Mouse (Mus musculus) embryonic fibroblast, embryonic 13.5 days (primary cell): ENCODE measurements around the gene Rab11a.

ENCODE experiments used
- CTCF ChIP-seq: IDR thresholded peaks from 2 replicates; pipeline ENCODE4 v1.5.1; 2011; ENCODE audit warnings: mild to moderate bottlenecking, control low read depth, low read length, moderate library complexity, borderline replicate concordance; ENCODE audit not compliant: insufficient read depth
- POLR2A ChIP-seq: IDR thresholded peaks from 2 replicates; pipeline ENCODE4 v1.6.1; 2011; ENCODE audit warnings: low read depth, mild to moderate bottlenecking, control low read depth, low read length, moderate library complexity

DNA sequence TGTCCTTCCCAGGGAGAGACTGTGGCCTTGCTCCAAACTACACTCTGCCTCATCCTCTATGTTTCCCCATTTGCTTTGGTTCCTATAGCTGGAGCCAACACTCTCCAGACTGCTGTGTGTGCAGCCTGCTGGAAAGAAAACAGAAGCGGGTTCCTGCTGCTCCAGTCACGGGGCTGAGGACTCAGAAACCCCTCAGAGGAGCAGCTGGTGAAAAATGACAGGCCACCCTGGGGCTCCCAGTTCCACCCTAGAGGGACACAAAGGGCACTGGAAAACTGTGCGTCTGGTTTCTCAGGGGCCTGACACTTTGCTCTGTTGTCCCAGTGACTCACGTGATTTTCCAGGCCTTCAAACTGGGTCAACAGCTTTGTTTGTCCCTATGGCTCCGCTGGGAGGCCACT is 36.9 kb upstream of the Rab11a start:
- TF ChIP-seq POLR2A (no peak), CTCF (no peak)
